Mouse (Mus musculus) liver, adult 2 months (tissue): ENCODE data around the gene Khk. TPM values are rescaled to one million over a fixed set of nuclear protein-coding genes. Genes with fewer than 3 reads are reported as not detected.

ENCODE experiments used
- DNase-seq: peaks from one replicate; pipeline ENCODE4 v3.0.0-alpha.2; 2011; ENCODE audit warnings: low read depth, low spot score; ENCODE audit errors: extremely low read depth
- H3K27ac ChIP-seq: fragments of 200-500 bp; replicated peaks from 2 replicates; pipeline ENCODE4 v1.5.1; 2012; ENCODE audit warnings: low read depth, mild to moderate bottlenecking, control low read depth, inconsistent platforms, low read length; ENCODE audit not compliant: insufficient read depth
- H3K27me3 ChIP-seq: fragments of 200-500 bp; 2 replicates; pipeline ENCODE4 v1.6.1; 2012; ENCODE audit warnings: mild to moderate bottlenecking, moderate library complexity, low read length, inconsistent platforms; ENCODE audit not compliant: control insufficient read depth, insufficient read depth
- H3K36me3 ChIP-seq: fragments of 200-500 bp; 2 replicates; pipeline ENCODE4 v1.6.1; 2012; ENCODE audit warnings: low read length, inconsistent platforms; ENCODE audit not compliant: control insufficient read depth, insufficient read depth
- H3K4me1 ChIP-seq: fragments of 200-500 bp; 2 replicates; pipeline ENCODE4 v1.6.1; 2011; ENCODE audit warnings: low read length; ENCODE audit not compliant: control insufficient read depth, insufficient read depth
- H3K4me3 ChIP-seq: fragments of 200-500 bp; 2 replicates; pipeline ENCODE4 v1.5.1; 2011; ENCODE audit warnings: low read depth, mild to moderate bottlenecking, control low read depth, low read length, moderate library complexity; ENCODE audit not compliant: insufficient read depth
- H3K79me2 ChIP-seq: fragments of 200-500 bp; 2 replicates; pipeline ENCODE4 v1.6.1; 2012; ENCODE audit warnings: inconsistent platforms, mild to moderate bottlenecking, low read length, moderate library complexity; ENCODE audit not compliant: control insufficient read depth, insufficient read depth
- H3K9ac ChIP-seq: fragments of 200-500 bp; 2 replicates; pipeline ENCODE4 v1.6.1; 2012; ENCODE audit warnings: low read depth, mild to moderate bottlenecking, control low read depth, inconsistent platforms, low read length
- CTCF ChIP-seq: fragments of 200-500 bp; IDR thresholded peaks from 2 replicates; pipeline ENCODE4 v1.5.1; 2011; ENCODE audit warnings: low read depth, low read length, control low read depth
- POLR2A ChIP-seq: fragments of 200-500 bp; IDR thresholded peaks from 2 replicates; pipeline ENCODE4 v1.6.1; 2011; ENCODE audit warnings: low read length, control low read depth; ENCODE audit not compliant: insufficient read depth; ENCODE audit errors: extremely low read depth
- WGBS: fragments of 180-500 bp; shearing (Covaris S2); methylation state at CpG from one replicate; pipeline ENCODE4 v1.1.7; 2018; 5-methylcytosine and 5-hydroxymethylcytosine counted together
- polyA plus RNA-seq: library from polyadenylated mRNA; depleted of rRNA; stranded (reverse); fragments of >200 nt; gene quantifications from 2 replicates; pipeline ENCODE4 v1.2.3, GENCODE M21; 2012
- total RNA-seq: library from RNA; depleted of rRNA; stranded (reverse); fragments of >200 nt; gene quantifications from 2 replicates; pipeline ENCODE4 v1.2.3, GENCODE M21; 2014

The Khk gene
- total and polyA plus RNA-seq, 2 experiments = 405 to 735 TPM

GRCm38 (mm10) chr5:30961545-30962505 lies 40.6 kb downstream of the Khk start:
- H3K9ac ChIP-seq = no peak overlapping the region
- 71% methylated on average over 10 of the region's 10 CpGs for WGBS
- no peak overlapping the region for H3K27ac ChIP-seq
- H3K79me2 ChIP-seq = peaks cover 21% of the 10 kb centered on the region; the same call in 1 of the 2 replicates
- no peaks in the 10 kb centered on the region for H3K27me3 ChIP-seq
- TF ChIP-seq POLR2A (no peak), CTCF (no peak)
- peaks cover 13% of the 10 kb centered on the region for H3K4me1 ChIP-seq
- DNase-seq = no peak
- H3K4me3 ChIP-seq = no peak overlapping the region
- peaks cover 13% of the 10 kb centered on the region for H3K36me3 ChIP-seq

GRCm38 (mm10) chr5:30963916-30964315 lies 42.7 kb downstream of the Khk start:
- peaks cover 7% of the 10 kb centered on the region; the same call in 1 of the 2 replicates for H3K79me2 ChIP-seq
- H3K36me3 ChIP-seq = no peaks in the 10 kb centered on the region
- DNase-seq = no peak
- H3K4me3 ChIP-seq = no peak overlapping the region
- no peak overlapping the region for H3K9ac ChIP-seq
- 93% methylated on average over 3 of the region's 3 CpGs for WGBS
- H3K4me1 ChIP-seq = peaks cover under 1% of the 10 kb centered on the region; the same call in 1 of the 2 replicates
- no peak overlapping the region for H3K27ac ChIP-seq
- TF ChIP-seq POLR2A = no peak
- TF ChIP-seq CTCF = no peak
- H3K27me3 ChIP-seq = no peaks in the 10 kb centered on the region

- Histone ChIP-seq H3K27ac (no peak overlapping the region), H3K36me3 (no peaks in the 10 kb centered on the region), H3K27me3 (no peaks in the 10 kb centered on the region), H3K9ac (no peak overlapping the region), H3K4me1 (no peaks in the 10 kb centered on the region; the same call in 1 of the 2 replicates), H3K4me3 (no peak overlapping the region), H3K79me2 (no peaks in the 10 kb centered on the region)
- DNase-seq = peak; percentile 82
- no peak for TF ChIP-seq CTCF
- no peak for TF ChIP-seq POLR2A
- WGBS = 29% methylated on average over 4 of the region's 4 CpGs
Measured at GRCm38 (mm10) chr5:30966189-30966588, 45.0 kb downstream of the Khk start.

GRCm38 (mm10) chr5:30968416-30968815 lies 47.2 kb downstream of the Khk start, which contains the start of gene Tcf23:
TSS of gene Tcf23 (plus strand) at chr5:30968662.
- 89% methylated on average over 8 of the region's 8 CpGs for whole genome bisulfite sequencing
- TF ChIP-seq CTCF = no peak
- TF ChIP-seq POLR2A = no peak
- no peak within 1 kb of the TSS for H3K27ac ChIP-seq
- no peaks in the 10 kb centered on the region for H3K36me3 ChIP-seq
- no peaks in the 10 kb centered on the region for H3K27me3 ChIP-seq
- no peak for DNase-seq
- H3K4me1 ChIP-seq = no peaks in the 10 kb centered on the region; the same call in 1 of the 2 replicates
- H3K79me2 ChIP-seq = no peaks in the 10 kb centered on the region
- no peak within 1 kb of the TSS for H3K9ac ChIP-seq
- no peak within 1 kb of the TSS for H3K4me3 ChIP-seq

GRCm38 (mm10) chr5:30969440-30969839 lies 48.2 kb downstream of the Khk start:
- Histone ChIP-seq H3K27me3 (no peaks in the 10 kb centered on the region), H3K4me1 (no peaks in the 10 kb centered on the region; the same call in 1 of the 2 replicates), H3K79me2 (no peaks in the 10 kb centered on the region), H3K4me3 (no peak overlapping the region), H3K9ac (no peak overlapping the region), H3K36me3 (no peaks in the 10 kb centered on the region), H3K27ac (no peak overlapping the region)
- no peak for TF ChIP-seq POLR2A
- TF ChIP-seq CTCF = no peak
- DNase-seq = no peak
- WGBS = 63% methylated on average over 2 of the region's 2 CpGs
